ENCODE assay signal across 18 mouse cellular contexts in genomic region chr12:75616841-75617240, GRCm38 (mm10). TPM values are rescaled to one million over a fixed set of nuclear protein-coding genes. Genes with fewer than 3 reads are reported as not detected.
DNase-seq lines count a peak whose midpoint lies in the region; ATAC-seq and TF ChIP-seq lines count a peak whose summit lies in the region.
"Had no signal": no experiment of that assay in that cellular context is flagged by ENCODE, and none has a peak within 500 bp of the region (broad histone marks: within the 10 kb centered on the region; RNA-seq: fewer than 3 reads in every experiment).

No protein-coding gene starts in this region.

- H3K27me3 ChIP-seq in kidney, embryonic 16.5 days (ENCODE audit: insufficient read depth, low read length), result no peaks in the 10 kb centered on the region
- H3K27me3 ChIP-seq: embryonic facial prominence, embryonic 13.5 days; forebrain, embryonic 12.5 days; heart, embryonic 15.5 days; Patski had no signal

- 0 out of 2 replicates have a peak, but pooled peaks have one; percentile 6 for ATAC-seq in kidney, embryonic 16.5 days (ENCODE audit: low FRiP score, low TSS enrichment)
- ATAC-seq in granulocyte monocyte progenitor cell, adult 5-6 weeks (replicated peaks; ENCODE audit: poor library complexity, severe bottlenecking), result peak; percentile 25; the same call in 1 of the 2 replicates
- ATAC-seq: forebrain, embryonic 16.5 days; Patski had no signal

- H3K9ac ChIP-seq in kidney, embryonic 16.5 days (replicated peaks; ENCODE audit: low read length), result no peak overlapping the region
- H3K9ac ChIP-seq: forebrain, embryonic 12.5 days; hindbrain, embryonic 14.5 days had no signal

- peaks cover 7% of the 10 kb centered on the region; the same call in 1 of the 2 replicates for H3K4me1 ChIP-seq in kidney, embryonic 16.5 days (ENCODE audit: insufficient read depth, low read length)
- H3K4me1 ChIP-seq: embryonic facial prominence, embryonic 13.5 days; forebrain, embryonic 12.5 days had no signal

- no peaks in the 10 kb centered on the region for H3K36me3 ChIP-seq in kidney, embryonic 16.5 days (ENCODE audit: insufficient read depth, low read length)
- H3K36me3 ChIP-seq: embryonic facial prominence, embryonic 13.5 days; forebrain, embryonic 12.5 days; heart, embryonic 15.5 days; hindbrain, embryonic 10.5 days had no signal

- H3K4me3 ChIP-seq in gastrocnemius, adult 2 months, result peak overlapping the region; percentile 69
- no peak overlapping the region for H3K4me3 ChIP-seq in kidney, embryonic 16.5 days (ENCODE audit: low read length)
- H3K4me3 ChIP-seq: forebrain, embryonic 12.5 days had no signal

- WGBS in kidney, embryonic 16.5 days, result 66% methylated on average over 8 of the region's 8 CpGs

- DNase-seq in gastrocnemius, adult 2 months, result no peak
- DNase-seq in gastrocnemius, postnatal 10 days, result no peak
- DNase-seq in kidney, adult 11 months, result no peak
- peak; percentile 65 for DNase-seq in ES-CJ7 (ENCODE audit: low read depth, low spot score)
- no peak for DNase-seq in spleen, postnatal 4 days (ENCODE audit: low spot score in 2 of 2)
- DNase-seq: adrenal gland, adult 8-10 months; cerebellum, adult 2 months; cerebellum, postnatal 10 days; gastrocnemius, postnatal 36 days had no signal

- H3K27ac ChIP-seq in gastrocnemius, adult 2 months, result no peak overlapping the region
- no peak overlapping the region for H3K27ac ChIP-seq in kidney, embryonic 16.5 days (ENCODE audit: low read length)
- H3K27ac ChIP-seq: embryonic facial prominence, embryonic 13.5 days; forebrain, embryonic 12.5 days; hindbrain, embryonic 14.5 days had no signal

- no peak overlapping the region for H3K4me2 ChIP-seq in kidney, embryonic 16.5 days (replicated peaks; ENCODE audit: low read depth, low read length)

- peaks cover 1% of the 10 kb centered on the region; the same call in 1 of the 2 replicates for H3K9me3 ChIP-seq in kidney, embryonic 16.5 days (ENCODE audit: low read length)
- H3K9me3 ChIP-seq: hindbrain, embryonic 10.5 days had no signal

- TF ChIP-seq CTCF in gastrocnemius, adult 2 months (IDR thresholded peaks at IDR 0.05), result no peak

- intact Hi-C loops in gastrocnemius, adult 2 months (cut with DNase I), result no loop called here

RNA-seq across cellular contexts. Expression of gene Ppp2r5e, which starts 20.8 kb away (rescaled TPM):
- total RNA-seq in gastrocnemius, adult 2 months (2021), result 10 to 100 TPM; 32.2 to 34.3 TPM
- total RNA-seq in gastrocnemius, postnatal 10 days (2021), result 10 to 100 TPM; 28.6 to 32.0 TPM
- polyA plus RNA-seq in kidney, embryonic 16.5 days (2015; fragmentation: Nextera tagmentation; extraction: Ambion mirVana), result 10.1 and 11.8 TPM in 2 replicates
- 20.9 and 22.4 TPM in 2 replicates for total RNA-seq in granulocyte monocyte progenitor cell, adult 5-6 weeks (2014; fragmentation: Nextera tagmentation)
- total RNA-seq in granulocyte monocyte progenitor cell, adult 5-6 weeks (2017), result 11.2 and 12.9 TPM in 2 replicates

RNA-seq across cellular contexts. Expression of gene Wdr89, which starts 52.5 kb away (rescaled TPM):
- 1 to 10 TPM; 1.9 to 2.8 TPM for total RNA-seq in gastrocnemius, adult 2 months (2021)
- total RNA-seq in gastrocnemius, postnatal 10 days (2021), result 1 to 10 TPM; 3.1 to 3.7 TPM
- 11.9 and 15.0 TPM in 2 replicates for polyA plus RNA-seq in kidney, embryonic 16.5 days (2015; fragmentation: Nextera tagmentation; extraction: Ambion mirVana)
- total RNA-seq in granulocyte monocyte progenitor cell, adult 5-6 weeks (2014; fragmentation: Nextera tagmentation), result 12.7 and 16.5 TPM in 2 replicates
- 22.5 and 38.8 TPM in 2 replicates for total RNA-seq in granulocyte monocyte progenitor cell, adult 5-6 weeks (2017)
